Mouse (Mus musculus): ENCODE measurements around the gene Grk1. TPM values are rescaled to one million over a fixed set of nuclear protein-coding genes. Genes with fewer than 3 reads are reported as not detected.

Grk1 gene
- not detected in 2 replicates for polyA plus RNA-seq (2014; fragmentation: Nextera tagmentation; extraction: Ambion mirVana)

- H3K27ac ChIP-seq (ENCODE audit: low read depth, low read length) = no peak within 1 kb of the TSS
- H3K9me3 ChIP-seq (ENCODE audit: control insufficient read depth, low read length) = no peaks in the 10 kb centered on the region
- no peak for ATAC-seq (ENCODE audit: low FRiP score, low TSS enrichment)
- no peak within 1 kb of the TSS for H3K4me2 ChIP-seq (replicated peaks; ENCODE audit: low read depth, low read length)
- no peak within 1 kb of the TSS for H3K4me3 ChIP-seq (ENCODE audit: low read length)
- H3K9ac ChIP-seq (ENCODE audit: low read depth, low read length) = no peak within 1 kb of the TSS
- no peaks in the 10 kb centered on the region for H3K27me3 ChIP-seq (ENCODE audit: control insufficient read depth, insufficient read depth, low read length)
- 83% methylated on average over 5 of the region's 5 CpGs for WGBS
- no peaks in the 10 kb centered on the region for H3K36me3 ChIP-seq (ENCODE audit: control insufficient read depth, insufficient read depth, low read length)
- H3K4me1 ChIP-seq (ENCODE audit: control insufficient read depth, insufficient read depth, low read length) = no peaks in the 10 kb centered on the region
Observed at GRCm38 (mm10) chr8:13404666-13405131, at the start of gene Grk1. Gene Grk1, plus strand, starts transcription at chr8:13405081.

- Histone ChIP-seq H3K4me3 (ENCODE audit: low read length) (no peak overlapping the region), H3K27ac (ENCODE audit: low read depth, low read length) (no peak overlapping the region), H3K36me3 (ENCODE audit: control insufficient read depth, insufficient read depth, low read length) (peaks cover 97% of the 10 kb centered on the region), H3K4me1 (ENCODE audit: control insufficient read depth, insufficient read depth, low read length) (no peaks in the 10 kb centered on the region), H3K9ac (ENCODE audit: low read depth, low read length) (no peak overlapping the region), H3K4me2 (replicated peaks; ENCODE audit: low read depth, low read length) (no peak overlapping the region), H3K27me3 (ENCODE audit: control insufficient read depth, insufficient read depth, low read length) (no peaks in the 10 kb centered on the region), H3K9me3 (ENCODE audit: control insufficient read depth, low read length) (no peaks in the 10 kb centered on the region)
- no peak for ATAC-seq (ENCODE audit: low FRiP score, low TSS enrichment)
- 69% methylated on average over 6 of the region's 6 CpGs for WGBS
Observed at GRCm38 (mm10) chr8:13356221-13356620, 48.7 kb upstream of the Grk1 start.

GRCm38 (mm10) chr8:13356681-13357080 is 48.2 kb upstream of the Grk1 start:
- Histone ChIP-seq H3K36me3 (ENCODE audit: control insufficient read depth, insufficient read depth, low read length) (peaks cover 97% of the 10 kb centered on the region), H3K27ac (ENCODE audit: low read depth, low read length) (no peak overlapping the region), H3K27me3 (ENCODE audit: control insufficient read depth, insufficient read depth, low read length) (no peaks in the 10 kb centered on the region), H3K4me2 (replicated peaks; ENCODE audit: low read depth, low read length) (no peak overlapping the region), H3K4me1 (ENCODE audit: control insufficient read depth, insufficient read depth, low read length) (no peaks in the 10 kb centered on the region), H3K4me3 (ENCODE audit: low read length) (no peak overlapping the region), H3K9ac (ENCODE audit: low read depth, low read length) (no peak overlapping the region), H3K9me3 (ENCODE audit: control insufficient read depth, low read length) (0 out of 2 replicates have a peak, but pooled peaks cover 4% of the 10 kb centered on the region)
- no peak for ATAC-seq (ENCODE audit: low FRiP score, low TSS enrichment)
- 68% methylated on average over 10 of the region's 10 CpGs for WGBS

- no peaks in the 10 kb centered on the region for H3K27me3 ChIP-seq (ENCODE audit: control insufficient read depth, insufficient read depth, low read length)
- ATAC-seq (ENCODE audit: low FRiP score, low TSS enrichment) = no peak
- no peak overlapping the region for H3K4me3 ChIP-seq (ENCODE audit: low read length)
- H3K4me2 ChIP-seq (replicated peaks; ENCODE audit: low read depth, low read length) = no peak overlapping the region
- peaks cover 99% of the 10 kb centered on the region for H3K36me3 ChIP-seq (ENCODE audit: control insufficient read depth, insufficient read depth, low read length)
- no peak overlapping the region for H3K9ac ChIP-seq (ENCODE audit: low read depth, low read length)
- H3K27ac ChIP-seq (ENCODE audit: low read depth, low read length) = no peak overlapping the region
- 0 out of 2 replicates have a peak, but pooled peaks cover 4% of the 10 kb centered on the region for H3K9me3 ChIP-seq (ENCODE audit: control insufficient read depth, low read length)
- H3K4me1 ChIP-seq (ENCODE audit: control insufficient read depth, insufficient read depth, low read length) = no peaks in the 10 kb centered on the region
- WGBS = 95% methylated on average over 7 of the region's 7 CpGs
Observed at GRCm38 (mm10) chr8:13360213-13360612, 44.7 kb upstream of the Grk1 start.

- no peak overlapping the region for H3K4me2 ChIP-seq (replicated peaks; ENCODE audit: low read depth, low read length)
- H3K9me3 ChIP-seq (ENCODE audit: control insufficient read depth, low read length) = 0 out of 2 replicates have a peak, but pooled peaks cover 4% of the 10 kb centered on the region
- H3K4me1 ChIP-seq (ENCODE audit: control insufficient read depth, insufficient read depth, low read length) = no peaks in the 10 kb centered on the region
- no peak overlapping the region for H3K27ac ChIP-seq (ENCODE audit: low read depth, low read length)
- no peak for ATAC-seq (ENCODE audit: low FRiP score, low TSS enrichment)
- H3K4me3 ChIP-seq (ENCODE audit: low read length) = no peak overlapping the region
- no peaks in the 10 kb centered on the region for H3K27me3 ChIP-seq (ENCODE audit: control insufficient read depth, insufficient read depth, low read length)
- peaks cover 99% of the 10 kb centered on the region for H3K36me3 ChIP-seq (ENCODE audit: control insufficient read depth, insufficient read depth, low read length)
- H3K9ac ChIP-seq (ENCODE audit: low read depth, low read length) = no peak overlapping the region
- WGBS = 96% methylated on average over 6 of the region's 6 CpGs
Observed at GRCm38 (mm10) chr8:13361865-13362264, 43.0 kb upstream of the Grk1 start.

GRCm38 (mm10) chr8:13373151-13373662 is 31.7 kb upstream of the Grk1 start:
- Histone ChIP-seq H3K9ac (ENCODE audit: low read depth, low read length) (no peak overlapping the region), H3K27ac (ENCODE audit: low read depth, low read length) (no peak overlapping the region), H3K4me2 (replicated peaks; ENCODE audit: low read depth, low read length) (no peak overlapping the region), H3K9me3 (ENCODE audit: control insufficient read depth, low read length) (no peaks in the 10 kb centered on the region), H3K4me1 (ENCODE audit: control insufficient read depth, insufficient read depth, low read length) (no peaks in the 10 kb centered on the region), H3K36me3 (ENCODE audit: control insufficient read depth, insufficient read depth, low read length) (peaks cover 86% of the 10 kb centered on the region), H3K4me3 (ENCODE audit: low read length) (no peak overlapping the region), H3K27me3 (ENCODE audit: control insufficient read depth, insufficient read depth, low read length) (no peaks in the 10 kb centered on the region)
- no peak for ATAC-seq (ENCODE audit: low FRiP score, low TSS enrichment)
- WGBS = 91% methylated on average over 8 of the region's 8 CpGs

GRCm38 (mm10) chr8:13381630-13382029 is 23.3 kb upstream of the Grk1 start:
- H3K27ac ChIP-seq (ENCODE audit: low read depth, low read length) = no peak overlapping the region
- H3K36me3 ChIP-seq (ENCODE audit: control insufficient read depth, insufficient read depth, low read length) = peaks cover 24% of the 10 kb centered on the region
- H3K9ac ChIP-seq (ENCODE audit: low read depth, low read length) = no peak overlapping the region
- H3K9me3 ChIP-seq (ENCODE audit: control insufficient read depth, low read length) = no peaks in the 10 kb centered on the region
- ATAC-seq (ENCODE audit: low FRiP score, low TSS enrichment) = no peak
- H3K27me3 ChIP-seq (ENCODE audit: control insufficient read depth, insufficient read depth, low read length) = no peaks in the 10 kb centered on the region
- H3K4me2 ChIP-seq (replicated peaks; ENCODE audit: low read depth, low read length) = no peak overlapping the region
- no peak overlapping the region for H3K4me3 ChIP-seq (ENCODE audit: low read length)
- H3K4me1 ChIP-seq (ENCODE audit: control insufficient read depth, insufficient read depth, low read length) = no peaks in the 10 kb centered on the region
- 83% methylated on average over 7 of the region's 7 CpGs for WGBS

- Histone ChIP-seq H3K4me2 (replicated peaks; ENCODE audit: low read depth, low read length) (no peak overlapping the region), H3K9ac (ENCODE audit: low read depth, low read length) (no peak overlapping the region), H3K27me3 (ENCODE audit: control insufficient read depth, insufficient read depth, low read length) (no peaks in the 10 kb centered on the region), H3K27ac (ENCODE audit: low read depth, low read length) (no peak overlapping the region), H3K9me3 (ENCODE audit: control insufficient read depth, low read length) (no peaks in the 10 kb centered on the region), H3K4me3 (ENCODE audit: low read length) (no peak overlapping the region), H3K36me3 (ENCODE audit: control insufficient read depth, insufficient read depth, low read length) (peaks cover 18% of the 10 kb centered on the region), H3K4me1 (ENCODE audit: control insufficient read depth, insufficient read depth, low read length) (no peaks in the 10 kb centered on the region)
- ATAC-seq (ENCODE audit: low FRiP score, low TSS enrichment) = no peak
- WGBS = 83% methylated on average over 3 of the region's 3 CpGs
Observed at GRCm38 (mm10) chr8:13382536-13382935, 22.3 kb upstream of the Grk1 start.

- Histone ChIP-seq H3K9me3 (ENCODE audit: control insufficient read depth, low read length) (no peaks in the 10 kb centered on the region), H3K4me3 (ENCODE audit: low read length) (no peak overlapping the region), H3K4me1 (ENCODE audit: control insufficient read depth, insufficient read depth, low read length) (no peaks in the 10 kb centered on the region), H3K4me2 (replicated peaks; ENCODE audit: low read depth, low read length) (no peak overlapping the region), H3K27me3 (ENCODE audit: control insufficient read depth, insufficient read depth, low read length) (no peaks in the 10 kb centered on the region), H3K36me3 (ENCODE audit: control insufficient read depth, insufficient read depth, low read length) (peaks cover 18% of the 10 kb centered on the region), H3K9ac (ENCODE audit: low read depth, low read length) (no peak overlapping the region), H3K27ac (ENCODE audit: low read depth, low read length) (no peak overlapping the region)
- 89% methylated on average over 4 of the region's 4 CpGs for WGBS
- ATAC-seq (ENCODE audit: low FRiP score, low TSS enrichment) = no peak
Observed at GRCm38 (mm10) chr8:13382999-13383398, 21.9 kb upstream of the Grk1 start.
